Mouse (Mus musculus) embryonic fibroblast, embryonic 13.5 days (primary cell): Measurements from ENCODE around the gene Zfp12.
"Not testable (repeated sequence)": the region's sequence is repeated elsewhere in the genome, so short reads cannot be mapped to it uniquely, and the experiment has no call there.

Experiments
- CTCF ChIP-seq: IDR thresholded peaks from 2 replicates; pipeline ENCODE4 v1.5.1; 2011; ENCODE audit warnings: mild to moderate bottlenecking, control low read depth, low read length, moderate library complexity, borderline replicate concordance; ENCODE audit not compliant: insufficient read depth
- POLR2A ChIP-seq: IDR thresholded peaks from 2 replicates; pipeline ENCODE4 v1.6.1; 2011; ENCODE audit warnings: low read depth, mild to moderate bottlenecking, control low read depth, low read length, moderate library complexity

DNA sequence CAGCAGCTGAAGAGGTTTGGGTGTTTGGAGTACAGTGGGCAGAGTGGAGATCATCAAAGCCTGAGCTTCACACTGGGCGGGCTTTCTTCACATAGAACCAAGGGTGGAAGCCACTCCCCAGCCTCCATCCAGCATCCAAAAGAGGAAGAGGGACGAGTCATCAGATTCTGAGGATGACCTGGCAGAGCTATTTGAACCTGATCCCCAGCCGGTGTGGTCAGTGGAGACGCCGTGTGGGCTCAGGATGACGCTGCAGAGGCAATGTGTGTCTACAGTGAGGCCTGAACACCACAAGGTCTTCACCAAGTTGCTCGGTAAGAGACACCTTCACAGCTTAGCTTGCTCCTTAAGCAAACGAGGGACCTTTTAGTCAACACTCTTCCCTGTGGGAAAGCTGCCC is 40.2 kb upstream of the Zfp12 start:
- not testable (repeated sequence) for TF ChIP-seq CTCF, POLR2A
